35 mouse cellular contexts compared by ENCODE assay signal in the genomic region with DNA sequence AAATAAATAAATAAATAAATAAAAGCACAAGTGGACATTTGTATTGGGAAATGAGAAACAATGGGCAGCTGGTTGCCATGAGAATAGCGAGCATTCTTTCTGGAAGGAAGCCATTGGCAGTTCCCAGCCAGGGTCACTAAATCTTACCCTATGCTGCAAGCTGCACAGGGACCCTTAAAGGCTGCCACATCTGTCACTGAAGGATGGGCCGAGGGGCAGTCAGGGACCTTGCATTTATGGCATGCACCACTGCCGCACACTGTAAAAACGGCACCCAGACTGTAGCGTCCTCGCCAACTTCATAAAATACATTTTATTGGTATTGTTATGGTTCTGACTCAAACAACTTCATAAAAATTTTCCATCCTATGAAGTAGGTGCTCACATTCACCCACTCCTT. TPM values are rescaled to one million over a fixed set of nuclear protein-coding genes. Genes with fewer than 3 reads are reported as not detected.
"Had no signal": no experiment of that assay in that cellular context is flagged by ENCODE, and none has a peak within 500 bp of the region (broad histone marks: within the 10 kb centered on the region; RNA-seq: fewer than 3 reads in every experiment).

No protein-coding gene starts in this region.

- H3K36me3 ChIP-seq: heart, embryonic 10.5 days; heart, embryonic 12.5 days; heart, embryonic 13.5 days; heart, embryonic 15.5 days; hindbrain, embryonic 10.5 days; hindbrain, embryonic 12.5 days; hindbrain, embryonic 13.5 days; hindbrain, embryonic 15.5 days; intestine, embryonic 15.5 days; kidney, embryonic 15.5 days had no signal

- ATAC-seq: hindbrain, embryonic 16.5 days; hindbrain, postnatal 0 days; inflammation-experienced regulatory T-cells, adult 6 months; intestine, embryonic 15.5 days; intestine, embryonic 16.5 days; intestine, postnatal 0 days had no signal

- H3K4me1 ChIP-seq: heart, embryonic 10.5 days; heart, embryonic 12.5 days; heart, embryonic 13.5 days; intestine, embryonic 15.5 days; kidney, embryonic 15.5 days had no signal

- H3K4me2 ChIP-seq: heart, embryonic 11.5 days; heart, embryonic 12.5 days; heart, embryonic 13.5 days; heart, embryonic 15.5 days; hindbrain, embryonic 12.5 days; hindbrain, embryonic 13.5 days; hindbrain, embryonic 14.5 days; hindbrain, embryonic 15.5 days; intestine, embryonic 15.5 days; kidney, embryonic 15.5 days had no signal

- H3K9ac ChIP-seq: heart, embryonic 12.5 days; heart, embryonic 13.5 days; heart, embryonic 15.5 days; hindbrain, embryonic 12.5 days; hindbrain, embryonic 13.5 days; hindbrain, embryonic 14.5 days; hindbrain, embryonic 15.5 days; intestine, embryonic 15.5 days; kidney, embryonic 15.5 days had no signal

- H3K27me3 ChIP-seq: heart, embryonic 13.5 days; heart, embryonic 15.5 days; hindbrain, embryonic 12.5 days; hindbrain, embryonic 13.5 days; hindbrain, embryonic 15.5 days; intestine, embryonic 15.5 days; kidney, embryonic 15.5 days had no signal

- H3K9me3 ChIP-seq: heart, embryonic 10.5 days; heart, embryonic 15.5 days; hindbrain, embryonic 12.5 days; hindbrain, embryonic 13.5 days; hindbrain, embryonic 15.5 days; intestine, embryonic 15.5 days; kidney, embryonic 15.5 days had no signal

- H3K27ac ChIP-seq: heart, embryonic 10.5 days; heart, embryonic 13.5 days; heart, embryonic 15.5 days; hindbrain, embryonic 10.5 days; hindbrain, embryonic 12.5 days; hindbrain, embryonic 13.5 days; hindbrain, embryonic 14.5 days; hindbrain, embryonic 15.5 days; hindbrain, postnatal 0 days; intestine, embryonic 15.5 days; kidney, embryonic 15.5 days; kidney, postnatal 0 days had no signal

- H3K4me3 ChIP-seq: heart, embryonic 10.5 days; heart, embryonic 12.5 days; heart, embryonic 13.5 days; heart, embryonic 15.5 days; hindbrain, embryonic 10.5 days; hindbrain, embryonic 12.5 days; hindbrain, embryonic 13.5 days; hindbrain, embryonic 15.5 days; intestine, embryonic 15.5 days; kidney, embryonic 15.5 days; layer of hippocampus, adult 2 months had no signal

- DNase-seq: heart, postnatal 10 days; heart, postnatal 14 days; heart, postnatal 36 days; heart, postnatal 4 days; kidney, adult 11 months; kidney, adult 18-20 months; kidney, adult 2 months; kidney, adult 8-10 months; kidney, adult 9 months; kidney, postnatal 10 days; kidney, postnatal 14 days; kidney, postnatal 25 days; kidney, postnatal 36 days; kidney, postnatal 4 days; layer of hippocampus, adult 9-11 months; layer of hippocampus, postnatal 36 days had no signal

RNA-seq across cellular contexts. Expression of a gene that starts 39.1 kb away (rescaled TPM):
- polyA plus RNA-seq: inflammation-experienced regulatory T-cells, adult 6 months had no signal
